Mouse (Mus musculus): ENCODE measurements around the gene Ucn2. TPM values are rescaled to one million over a fixed set of nuclear protein-coding genes. Genes with fewer than 3 reads are reported as not detected.

Ucn2 gene
- total and polyA plus RNA-seq, 2 experiments from 2014 or later: not detected

DNA sequence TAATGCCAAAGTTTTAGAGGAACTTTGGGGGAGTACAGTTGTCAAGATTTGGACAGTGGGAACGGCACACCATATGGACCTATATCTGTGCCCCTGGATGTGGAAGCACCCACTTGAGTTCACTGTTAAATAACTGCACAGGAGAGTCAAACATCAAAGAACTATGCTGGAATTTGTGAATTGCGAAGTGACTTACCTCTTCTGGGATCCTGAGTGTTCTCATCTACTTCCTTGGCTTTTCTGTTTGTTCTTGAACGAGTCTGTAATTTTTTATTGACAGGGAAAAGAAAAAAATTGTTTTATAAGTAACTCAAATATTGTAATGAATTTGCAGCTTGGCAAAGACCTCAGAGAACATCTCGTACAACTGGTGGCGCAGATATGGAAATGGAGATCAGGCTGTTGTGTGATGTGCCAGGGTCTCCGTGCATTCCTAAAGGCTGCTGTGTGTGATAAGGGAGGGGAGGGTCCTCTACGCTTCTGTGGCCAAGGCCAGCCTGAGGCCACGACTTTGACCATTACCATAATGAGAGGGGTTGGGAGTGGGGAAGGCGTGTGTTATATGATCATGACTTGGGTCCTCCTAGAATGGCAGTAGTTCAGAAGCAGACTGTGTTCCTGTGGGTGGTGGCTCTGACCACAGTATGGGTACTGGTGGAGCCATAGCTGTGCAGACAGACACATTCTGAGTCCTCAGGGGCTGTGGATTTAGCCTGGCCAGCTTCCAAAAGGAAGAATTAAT is 7.0 kb downstream of the Ucn2 start:
- Histone ChIP-seq H3K4me1 (ENCODE audit: control insufficient read depth, insufficient read depth) (peaks cover 34% of the 10 kb centered on the region), H3K9me3 (replicated peaks; ENCODE audit: control insufficient read depth, low read length) (no peaks in the 10 kb centered on the region), H3K9ac (replicated peaks; ENCODE audit: low read depth, low read length) (no peak overlapping the region), H3K36me3 (replicated peaks; ENCODE audit: control insufficient read depth, insufficient read depth, low read length) (no peaks in the 10 kb centered on the region), H3K27ac (ENCODE audit: low read depth) (no peak overlapping the region), H3K4me3 (ENCODE audit: low read depth, low read length) (no peak overlapping the region), H3K4me2 (ENCODE audit: low read depth, low read length) (0 out of 2 replicates have a peak overlapping the region, but pooled peaks have one; percentile 88), H3K27me3 (ENCODE audit: control insufficient read depth, insufficient read depth, low read length) (no peaks in the 10 kb centered on the region)
- DNase-seq (ENCODE audit: low spot score) (no peak), ATAC-seq (ENCODE audit: insufficient read depth, low read depth) (no peak)
- TF ChIP-seq EP300 (IDR thresholded peaks at IDR 0.05; ENCODE audit: low read depth) (no peak), CTCF (IDR thresholded peaks at IDR 0.05; ENCODE audit: low read depth) (no peak)
- 63% methylated on average over 9 of the region's 9 CpGs for WGBS

DNA sequence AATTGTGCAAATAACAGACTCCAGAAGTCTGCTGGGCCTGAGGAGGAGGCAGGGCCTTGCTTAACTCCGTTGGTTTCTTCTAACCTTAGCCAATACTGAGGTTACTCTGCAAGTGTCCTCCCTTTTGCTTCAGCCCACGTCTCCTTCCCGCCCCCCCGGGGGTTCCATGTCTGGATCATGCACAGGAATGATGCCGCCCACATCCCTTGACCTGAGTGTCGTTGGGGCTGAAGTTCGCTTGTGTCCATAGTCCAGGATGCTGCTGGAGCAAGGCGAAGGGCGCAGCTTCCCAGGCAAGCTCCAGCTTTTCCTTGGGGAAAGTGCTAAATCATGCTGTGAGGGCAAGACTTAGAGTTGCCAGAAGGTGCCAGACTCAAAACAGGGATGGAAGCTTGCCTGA is 10.6 kb downstream of the Ucn2 start:
- H3K36me3 ChIP-seq (replicated peaks; ENCODE audit: control insufficient read depth, insufficient read depth, low read length): no peaks in the 10 kb centered on the region
- H3K4me1 ChIP-seq (ENCODE audit: control insufficient read depth, insufficient read depth): no peaks in the 10 kb centered on the region
- H3K9ac ChIP-seq (replicated peaks; ENCODE audit: low read depth, low read length): no peak overlapping the region
- WGBS: 58% methylated on average over 9 of the region's 9 CpGs
- DNase-seq (ENCODE audit: low spot score): no peak
- H3K4me3 ChIP-seq (ENCODE audit: low read depth, low read length): no peak overlapping the region
- no peaks in the 10 kb centered on the region for H3K9me3 ChIP-seq (replicated peaks; ENCODE audit: control insufficient read depth, low read length)
- H3K4me2 ChIP-seq (ENCODE audit: low read depth, low read length): no peak overlapping the region
- H3K27ac ChIP-seq (ENCODE audit: low read depth): no peak overlapping the region
- no peak for ATAC-seq (ENCODE audit: insufficient read depth, low read depth)
- TF ChIP-seq CTCF (IDR thresholded peaks at IDR 0.05; ENCODE audit: low read depth): no peak
- TF ChIP-seq EP300 (IDR thresholded peaks at IDR 0.05; ENCODE audit: low read depth): no peak
- no peaks in the 10 kb centered on the region for H3K27me3 ChIP-seq (ENCODE audit: control insufficient read depth, insufficient read depth, low read length)

DNA sequence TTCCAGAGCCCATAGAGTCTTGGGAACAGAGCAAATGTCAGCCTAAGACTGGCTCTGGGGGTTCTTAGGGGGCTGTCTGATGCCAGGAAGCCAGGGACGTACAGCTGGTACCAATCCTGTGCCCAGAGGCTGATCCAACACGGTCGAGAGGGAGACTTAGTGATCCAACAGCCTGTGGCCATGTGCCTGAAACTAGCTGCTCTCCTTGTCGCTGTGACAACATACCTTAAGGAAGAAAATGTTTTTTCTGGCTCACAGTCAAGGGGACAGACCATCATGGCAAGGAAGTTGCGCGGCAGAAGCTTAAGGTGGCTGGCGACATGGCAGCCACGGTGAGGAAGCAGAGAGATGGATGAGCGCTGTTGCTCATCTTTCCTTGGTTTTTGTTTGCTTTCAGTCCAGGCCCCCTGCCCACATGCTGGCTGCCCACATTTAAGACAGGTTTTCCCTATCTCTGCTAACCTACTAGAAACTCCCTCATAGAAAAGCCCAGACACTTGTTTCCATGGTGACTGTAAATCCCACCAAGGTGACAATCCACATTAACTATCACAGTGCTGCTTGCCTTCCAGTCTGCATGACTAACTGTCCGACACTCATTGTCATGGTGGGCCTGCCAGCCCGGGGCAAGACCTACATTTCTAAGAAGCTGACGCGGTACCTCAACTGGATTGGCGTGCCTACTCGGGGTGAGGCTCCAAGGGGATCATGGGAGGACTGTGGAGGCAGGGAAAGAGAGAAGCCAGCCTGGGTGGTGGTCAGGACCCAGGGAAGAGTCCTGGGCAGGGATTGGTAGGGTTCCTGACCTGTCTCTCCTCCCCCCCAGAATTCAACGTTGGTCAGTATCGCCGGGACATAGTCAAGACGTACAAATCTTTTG is 12.7 kb downstream of the Ucn2 start:
- Histone ChIP-seq H3K27me3 (ENCODE audit: control insufficient read depth, insufficient read depth, low read length) (no peaks in the 10 kb centered on the region), H3K36me3 (replicated peaks; ENCODE audit: control insufficient read depth, insufficient read depth, low read length) (no peaks in the 10 kb centered on the region), H3K9ac (replicated peaks; ENCODE audit: low read depth, low read length) (no peak overlapping the region), H3K4me2 (ENCODE audit: low read depth, low read length) (no peak overlapping the region), H3K4me3 (ENCODE audit: low read depth, low read length) (no peak overlapping the region), H3K4me1 (ENCODE audit: control insufficient read depth, insufficient read depth) (no peaks in the 10 kb centered on the region), H3K9me3 (replicated peaks; ENCODE audit: control insufficient read depth, low read length) (no peaks in the 10 kb centered on the region), H3K27ac (ENCODE audit: low read depth) (no peak overlapping the region)
- no peak for ATAC-seq (ENCODE audit: insufficient read depth, low read depth)
- 74% methylated on average over 19 of the region's 19 CpGs for WGBS
- no peak for TF ChIP-seq EP300 (IDR thresholded peaks at IDR 0.05; ENCODE audit: low read depth)
- no peak for TF ChIP-seq CTCF (IDR thresholded peaks at IDR 0.05; ENCODE audit: low read depth)
- DNase-seq (ENCODE audit: low spot score): no peak

DNA sequence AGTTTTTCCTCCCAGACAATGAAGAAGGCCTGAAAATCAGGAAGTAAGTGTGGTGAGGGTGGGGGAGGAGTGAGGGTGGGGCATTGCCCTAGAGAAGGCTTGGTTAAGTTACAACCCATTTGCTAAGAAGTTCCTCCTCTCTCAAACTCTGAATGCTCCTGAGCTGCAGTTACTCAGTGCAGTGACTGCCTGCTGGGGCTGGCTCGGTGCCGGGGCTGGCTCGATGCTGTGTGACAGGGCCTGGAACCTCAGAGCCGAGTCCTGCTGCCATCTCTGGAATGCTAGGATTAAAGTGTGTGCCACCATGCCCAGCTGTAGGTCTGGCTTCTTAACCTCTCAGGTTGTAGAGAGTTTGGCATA is 13.3 kb downstream of the Ucn2 start:
- no peak overlapping the region for H3K9ac ChIP-seq (replicated peaks; ENCODE audit: low read depth, low read length)
- no peaks in the 10 kb centered on the region for H3K4me1 ChIP-seq (ENCODE audit: control insufficient read depth, insufficient read depth)
- H3K4me2 ChIP-seq (ENCODE audit: low read depth, low read length): no peak overlapping the region
- no peaks in the 10 kb centered on the region for H3K36me3 ChIP-seq (replicated peaks; ENCODE audit: control insufficient read depth, insufficient read depth, low read length)
- no peak for DNase-seq (ENCODE audit: low spot score)
- no peak overlapping the region for H3K4me3 ChIP-seq (ENCODE audit: low read depth, low read length)
- H3K27me3 ChIP-seq (ENCODE audit: control insufficient read depth, insufficient read depth, low read length): no peaks in the 10 kb centered on the region
- TF ChIP-seq EP300 (IDR thresholded peaks at IDR 0.05; ENCODE audit: low read depth) (no peak), CTCF (IDR thresholded peaks at IDR 0.05; ENCODE audit: low read depth) (no peak)
- H3K9me3 ChIP-seq (replicated peaks; ENCODE audit: control insufficient read depth, low read length): no peaks in the 10 kb centered on the region
- H3K27ac ChIP-seq (ENCODE audit: low read depth): no peak overlapping the region
- WGBS: 71% methylated on average over 4 of the region's 4 CpGs
- ATAC-seq (ENCODE audit: insufficient read depth, low read depth): no peak

DNA sequence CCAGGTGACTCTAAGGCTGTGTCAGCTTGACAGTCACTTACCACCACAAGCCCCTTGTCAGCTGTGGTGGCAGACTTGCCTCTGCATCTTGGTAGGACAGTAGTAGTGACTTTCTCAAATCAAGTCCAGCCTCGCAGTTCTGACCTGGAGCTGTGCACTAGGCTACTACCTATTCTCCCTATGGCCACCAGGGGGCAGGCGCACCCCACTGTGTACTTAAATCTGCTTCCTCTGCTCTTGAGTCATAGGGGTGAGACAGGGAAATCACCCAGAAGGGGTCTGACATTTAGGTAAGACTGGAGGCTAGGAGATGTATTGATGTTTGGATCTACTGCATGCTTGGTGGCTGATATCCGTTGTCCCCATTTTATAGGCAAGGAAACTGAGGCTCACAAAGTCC is 14.9 kb downstream of the Ucn2 start:
- ATAC-seq (ENCODE audit: insufficient read depth, low read depth): peak; percentile 66
- Histone ChIP-seq H3K36me3 (replicated peaks; ENCODE audit: control insufficient read depth, insufficient read depth, low read length) (no peaks in the 10 kb centered on the region), H3K27me3 (ENCODE audit: control insufficient read depth, insufficient read depth, low read length) (no peaks in the 10 kb centered on the region), H3K4me2 (ENCODE audit: low read depth, low read length) (no peak overlapping the region), H3K27ac (ENCODE audit: low read depth) (no peak overlapping the region), H3K4me3 (ENCODE audit: low read depth, low read length) (no peak overlapping the region), H3K9ac (replicated peaks; ENCODE audit: low read depth, low read length) (no peak overlapping the region), H3K9me3 (replicated peaks; ENCODE audit: control insufficient read depth, low read length) (no peaks in the 10 kb centered on the region), H3K4me1 (ENCODE audit: control insufficient read depth, insufficient read depth) (no peaks in the 10 kb centered on the region)
- TF ChIP-seq CTCF (IDR thresholded peaks at IDR 0.05; ENCODE audit: low read depth) (peak; percentile 97), EP300 (IDR thresholded peaks at IDR 0.05; ENCODE audit: low read depth) (no peak)
- WGBS: 8% methylated on average over 3 of the region's 3 CpGs
- peak; percentile 81 for DNase-seq (ENCODE audit: low spot score)
